Mouse (Mus musculus) lung, postnatal 0 days (tissue): Measurements from ENCODE around the gene Gpsm3. TPM values are rescaled to one million over a fixed set of nuclear protein-coding genes. Genes with fewer than 3 reads are reported as not detected.

Source experiments
- ATAC-seq: fragments of 200-750 bp; cut with Nextera tagmentation; 2 replicates; pipeline ENCODE4 v1.8.0; 2017; ENCODE audit warnings: moderate library complexity
- DNase-seq: peaks from one replicate; pipeline ENCODE4 v3.0.0-alpha.2; 2016; ENCODE audit warnings: low spot score
- H3K27ac ChIP-seq: fragments of 300-500 bp; sonication (generic); 2 replicates; pipeline ENCODE4 v1.5.1; 2014; ENCODE audit warnings: antibody characterized with exemption, mild to moderate bottlenecking, low read length, mixed read lengths
- H3K27me3 ChIP-seq: fragments of 300-500 bp; sonication (generic); replicated peaks from 2 replicates; pipeline ENCODE4 v1.6.1; 2014; ENCODE audit warnings: low read length, mixed read lengths; ENCODE audit not compliant: insufficient read depth
- H3K36me3 ChIP-seq: fragments of 300-500 bp; sonication (generic); 2 replicates; pipeline ENCODE4 v1.6.1; 2014; ENCODE audit warnings: low read length, mixed read lengths; ENCODE audit not compliant: insufficient read depth
- H3K4me1 ChIP-seq: fragments of 300-500 bp; sonication (generic); 2 replicates; pipeline ENCODE4 v1.6.1; 2014; ENCODE audit warnings: antibody characterized with exemption, low read depth, low read length, mixed read lengths; ENCODE audit not compliant: insufficient read depth
- H3K4me2 ChIP-seq: fragments of 300-500 bp; sonication (generic); replicated peaks from 2 replicates; pipeline ENCODE4 v1.6.1; 2014; ENCODE audit warnings: low read depth, mild to moderate bottlenecking, low read length, moderate library complexity, mixed read lengths
- H3K4me3 ChIP-seq: fragments of 300-500 bp; sonication (generic); 2 replicates; pipeline ENCODE4 v1.5.1; 2014; ENCODE audit warnings: low read depth, low read length
- H3K9ac ChIP-seq: fragments of 300-500 bp; sonication (generic); replicated peaks from 2 replicates; pipeline ENCODE4 v1.6.1; 2014; ENCODE audit warnings: low read depth, mild to moderate bottlenecking
- H3K9me3 ChIP-seq: fragments of 300-500 bp; sonication (generic); 2 replicates; pipeline ENCODE4 v1.6.1; 2016; ENCODE audit warnings: low read length, mixed read lengths
- CTCF ChIP-seq: IDR thresholded peaks from 2 replicates; pipeline ENCODE4 v1.5.1; 2016; ENCODE audit warnings: antibody characterized with exemption, mild to moderate bottlenecking
- EP300 ChIP-seq: IDR thresholded peaks from 2 replicates; pipeline ENCODE4 v1.6.1; 2016; ENCODE audit warnings: antibody characterized with exemption, mild to moderate bottlenecking, control low read depth
- WGBS: fragments of 180-500 bp; shearing (Covaris S2); extraction: QIAGEN DNeasy Blood & Tissue Kit; methylation state at CpG from one replicate; pipeline ENCODE4 v1.1.7; 2014; 5-methylcytosine and 5-hydroxymethylcytosine counted together
- polyA plus RNA-seq: library from polyadenylated mRNA; unstranded; fragments of >200 nt; fragmentation: Nextera tagmentation; extraction: Ambion mirVana; gene quantifications from 2 replicates; pipeline ENCODE4 v1.2.1, GENCODE M21; 2015

The Gpsm3 gene
- polyA plus RNA-seq, 1 experiment from 2014 or later = 41.0 TPM

GRCm38 (mm10) chr17:34628644-34628967 lies 39.0 kb downstream of the Gpsm3 start:
- Histone ChIP-seq H3K27me3 (peaks cover 32% of the 10 kb centered on the region), H3K27ac (no peak overlapping the region; the same call in 1 of the 2 replicates), H3K36me3 (no peaks in the 10 kb centered on the region), H3K4me2 (peak overlapping the region; percentile 62), H3K4me3 (no peak overlapping the region), H3K9ac (0 out of 2 replicates have a peak overlapping the region, but pooled peaks have one; percentile 46), H3K9me3 (no peaks in the 10 kb centered on the region), H3K4me1 (peaks cover 21% of the 10 kb centered on the region; the same call in 1 of the 2 replicates)
- 28% methylated on average over 5 of the region's 5 CpGs for WGBS
- DNase-seq = no peak
- no peak for ATAC-seq
- no peak for TF ChIP-seq CTCF

- Histone ChIP-seq H3K27me3 (peaks cover 38% of the 10 kb centered on the region), H3K9ac (0 out of 2 replicates have a peak within 1 kb of the TSS, but pooled peaks have one; percentile 46), H3K9me3 (no peaks in the 10 kb centered on the region), H3K36me3 (no peaks in the 10 kb centered on the region), H3K4me1 (peaks cover 21% of the 10 kb centered on the region; the same call in 1 of the 2 replicates), H3K4me3 (peak within 1 kb of the TSS; percentile 60), H3K4me2 (peak within 1 kb of the TSS; percentile 62), H3K27ac (peak within 1 kb of the TSS; percentile 90; the same call in 1 of the 2 replicates)
- no peak for TF ChIP-seq CTCF
- 5% methylated on average over 16 of the region's 16 CpGs for WGBS
- ATAC-seq = no peak
- DNase-seq = no peak
These were observed 39.7 kb downstream of the Gpsm3 start, which contains the start of gene Prrt1 for GRCm38 (mm10) chr17:34629221-34629751. Gene Prrt1 (plus strand): TSS chr17:34629533.

- WGBS = 24% methylated on average over 12 of the region's 12 CpGs
- peaks cover 21% of the 10 kb centered on the region; the same call in 1 of the 2 replicates for H3K4me1 ChIP-seq
- TF ChIP-seq EP300 = no peak
- TF ChIP-seq CTCF = no peak
These were observed 40.4 kb downstream of the Gpsm3 start for GRCm38 (mm10) chr17:34629796-34630603.

GRCm38 (mm10) chr17:34630761-34631301 lies 41.2 kb downstream of the Gpsm3 start:
- Histone ChIP-seq H3K4me1 (peaks cover 21% of the 10 kb centered on the region; the same call in 1 of the 2 replicates), H3K27me3 (peaks cover 42% of the 10 kb centered on the region), H3K27ac (no peak overlapping the region), H3K36me3 (no peaks in the 10 kb centered on the region), H3K4me2 (peak overlapping the region; percentile 43), H3K9me3 (no peaks in the 10 kb centered on the region), H3K9ac (no peak overlapping the region), H3K4me3 (peak overlapping the region; percentile 17)
- DNase-seq (no peak), ATAC-seq (no peak)
- TF ChIP-seq EP300 = no peak
- no peak for TF ChIP-seq CTCF
- WGBS = 2% methylated on average over 30 of the region's 48 CpGs

More at GRCm38 (mm10) chr17:34629796-34630603, 40.4 kb downstream of the Gpsm3 start:
- Histone ChIP-seq H3K9ac (no peak overlapping the region), H3K27ac (no peak overlapping the region), H3K36me3 (no peaks in the 10 kb centered on the region), H3K4me3 (no peak overlapping the region), H3K4me2 (peak overlapping the region; percentile 43), H3K27me3 (peaks cover 42% of the 10 kb centered on the region), H3K9me3 (no peaks in the 10 kb centered on the region)
- DNase-seq = no peak
- ATAC-seq = no peak

GRCm38 (mm10) chr17:34631647-34632046 lies 42.0 kb downstream of the Gpsm3 start:
- Histone ChIP-seq H3K9ac (no peak overlapping the region), H3K36me3 (no peaks in the 10 kb centered on the region), H3K9me3 (no peaks in the 10 kb centered on the region), H3K27me3 (peaks cover 42% of the 10 kb centered on the region), H3K4me3 (peak overlapping the region; percentile 14; the same call in 1 of the 2 replicates), H3K4me1 (peaks cover 15% of the 10 kb centered on the region; the same call in 1 of the 2 replicates), H3K4me2 (peak overlapping the region; percentile 43), H3K27ac (no peak overlapping the region)
- TF ChIP-seq CTCF (no peak), EP300 (no peak)
- DNase-seq = no peak
- WGBS = 17% methylated on average over 11 of the region's 12 CpGs
- ATAC-seq = no peak

- H3K4me3 ChIP-seq = peak overlapping the region; percentile 14
- H3K9ac ChIP-seq = no peak overlapping the region
- no peaks in the 10 kb centered on the region for H3K36me3 ChIP-seq
- ATAC-seq (peak; percentile 66), DNase-seq (peak; percentile 76)
- no peak for TF ChIP-seq EP300
- TF ChIP-seq CTCF = no peak
- H3K27me3 ChIP-seq = peaks cover 42% of the 10 kb centered on the region
- H3K9me3 ChIP-seq = no peaks in the 10 kb centered on the region
- no peak overlapping the region for H3K27ac ChIP-seq
- peaks cover 14% of the 10 kb centered on the region; the same call in 1 of the 2 replicates for H3K4me1 ChIP-seq
- 2% methylated on average over 25 of the region's 26 CpGs for WGBS
- peak overlapping the region; percentile 43 for H3K4me2 ChIP-seq
These were observed 42.7 kb downstream of the Gpsm3 start for GRCm38 (mm10) chr17:34632261-34632691.
